Mouse (Mus musculus) midbrain, embryonic 10.5 days (tissue): Measurements from ENCODE around the gene Hbq1b. TPM values are rescaled to one million over a fixed set of nuclear protein-coding genes. Genes with fewer than 3 reads are reported as not detected.
"Not testable (repeated sequence)": the region's sequence is repeated elsewhere in the genome, so short reads cannot be mapped to it uniquely, and the experiment has no call there.

Experiments
- DNase-seq: peaks from one replicate; pipeline ENCODE4 v3.0.0-alpha.2; 2017; ENCODE audit warnings: low spot score
- H3K27ac ChIP-seq: fragments of 300-500 bp; sonication (generic); replicated peaks from 2 replicates; pipeline ENCODE4 v1.5.1; 2016; ENCODE audit warnings: mild to moderate bottlenecking
- H3K27me3 ChIP-seq: fragments of 300-500 bp; sonication (generic); 2 replicates; pipeline ENCODE4 v1.6.1; 2016; ENCODE audit warnings: low read depth, mild to moderate bottlenecking; ENCODE audit not compliant: poor library complexity, severe bottlenecking
- H3K36me3 ChIP-seq: fragments of 300-500 bp; sonication (generic); 2 replicates; pipeline ENCODE4 v1.6.1; 2016; ENCODE audit warnings: mild to moderate bottlenecking, moderate library complexity
- H3K4me1 ChIP-seq: fragments of 300-500 bp; sonication (generic); 2 replicates; pipeline ENCODE4 v1.6.1; 2016
- H3K4me3 ChIP-seq: fragments of 300-500 bp; sonication (generic); 2 replicates; pipeline ENCODE4 v1.5.1; 2016; ENCODE audit warnings: mild to moderate bottlenecking, moderate library complexity
- H3K9me3 ChIP-seq: fragments of 300-500 bp; sonication (generic); replicated peaks from 2 replicates; pipeline ENCODE4 v1.6.1; 2016; ENCODE audit warnings: mild to moderate bottlenecking
- WGBS: fragments of 180-500 bp; shearing (Covaris S2); methylation state at CpG from one replicate; pipeline ENCODE4 v1.1.7; 2016; 5-methylcytosine and 5-hydroxymethylcytosine counted together
- polyA plus RNA-seq: library from polyadenylated mRNA; unstranded; fragments of >200 nt; fragmentation: Nextera tagmentation; extraction: Ambion mirVana; gene quantifications from 2 replicates; pipeline ENCODE4 v1.2.1, GENCODE M21; 2016

The Hbq1b gene
- polyA plus RNA-seq, result 5.8 and 6.6 TPM in 2 replicates

DNA sequence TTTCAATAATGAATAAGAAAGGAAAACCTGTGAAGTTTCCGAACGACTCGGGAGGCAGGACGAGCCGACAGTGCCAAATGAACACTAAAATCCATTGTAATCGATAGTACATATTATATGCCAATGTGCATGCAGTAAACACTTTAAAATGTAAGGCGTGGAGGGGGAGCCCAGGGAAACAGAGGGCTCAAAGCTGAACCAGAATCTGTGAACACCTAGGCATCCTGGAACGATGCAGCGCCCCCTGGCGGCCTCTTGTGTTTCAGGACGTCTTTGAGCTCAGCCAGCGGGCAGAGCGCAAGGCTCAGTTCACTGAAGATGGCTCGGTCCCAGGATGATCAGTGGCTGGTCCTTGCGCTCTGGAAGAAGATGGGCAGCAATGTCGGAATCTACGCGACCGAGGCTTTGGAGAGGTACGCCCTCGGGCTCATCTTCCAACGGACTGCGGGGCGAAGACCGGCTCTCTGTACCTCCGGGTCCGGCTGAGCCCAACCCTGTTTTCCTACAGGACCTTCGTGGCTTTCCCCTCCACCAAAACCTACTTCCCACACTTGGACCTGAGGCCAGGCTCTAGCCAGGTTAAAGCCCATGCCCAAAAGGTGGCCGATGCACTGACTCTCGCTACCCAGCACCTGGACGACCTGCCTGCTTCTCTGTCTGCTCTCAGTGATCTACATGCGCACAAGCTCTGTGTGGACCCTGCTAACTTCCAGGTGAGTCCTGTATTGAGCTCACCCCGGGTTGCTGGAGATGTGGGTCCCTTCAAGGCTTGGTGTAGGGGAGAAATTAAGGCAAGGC lies at the start of gene Hbq1b:
Hbq1b (plus strand) TSS at position 271 of the 798 bp plus-strand sequence.
- H3K9me3 ChIP-seq, H3K36me3 ChIP-seq, H3K4me1 ChIP-seq, H3K27ac ChIP-seq: not testable (repeated sequence)
- peak; percentile 67 for DNase-seq
- Histone ChIP-seq H3K4me3 (peak within 1 kb of the TSS; percentile 45), H3K27me3 (peaks cover 15% of the 10 kb centered on the region)
- 21% methylated on average over 32 of the region's 33 CpGs for WGBS

DNA sequence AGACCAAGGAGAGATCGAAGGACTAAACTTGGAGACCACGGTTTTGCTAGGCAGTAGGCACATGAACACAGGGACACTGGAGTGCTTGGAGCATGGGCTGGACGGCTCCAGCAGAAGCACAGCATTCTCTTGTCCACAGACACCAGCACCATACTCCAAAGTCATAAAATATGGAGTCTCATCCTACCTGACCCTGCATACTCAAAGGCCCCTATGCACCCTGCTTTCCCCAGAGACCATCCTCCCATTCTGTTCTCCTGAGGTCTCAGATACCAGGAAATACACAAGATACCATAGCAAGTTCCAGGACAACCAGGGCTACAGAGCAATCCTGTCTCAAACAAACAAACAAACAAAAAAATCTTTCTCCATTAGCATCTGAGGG lies 49.4 kb upstream of the Hbq1b start:
- H3K36me3 ChIP-seq, result peaks cover 100% of the 10 kb centered on the region

DNA sequence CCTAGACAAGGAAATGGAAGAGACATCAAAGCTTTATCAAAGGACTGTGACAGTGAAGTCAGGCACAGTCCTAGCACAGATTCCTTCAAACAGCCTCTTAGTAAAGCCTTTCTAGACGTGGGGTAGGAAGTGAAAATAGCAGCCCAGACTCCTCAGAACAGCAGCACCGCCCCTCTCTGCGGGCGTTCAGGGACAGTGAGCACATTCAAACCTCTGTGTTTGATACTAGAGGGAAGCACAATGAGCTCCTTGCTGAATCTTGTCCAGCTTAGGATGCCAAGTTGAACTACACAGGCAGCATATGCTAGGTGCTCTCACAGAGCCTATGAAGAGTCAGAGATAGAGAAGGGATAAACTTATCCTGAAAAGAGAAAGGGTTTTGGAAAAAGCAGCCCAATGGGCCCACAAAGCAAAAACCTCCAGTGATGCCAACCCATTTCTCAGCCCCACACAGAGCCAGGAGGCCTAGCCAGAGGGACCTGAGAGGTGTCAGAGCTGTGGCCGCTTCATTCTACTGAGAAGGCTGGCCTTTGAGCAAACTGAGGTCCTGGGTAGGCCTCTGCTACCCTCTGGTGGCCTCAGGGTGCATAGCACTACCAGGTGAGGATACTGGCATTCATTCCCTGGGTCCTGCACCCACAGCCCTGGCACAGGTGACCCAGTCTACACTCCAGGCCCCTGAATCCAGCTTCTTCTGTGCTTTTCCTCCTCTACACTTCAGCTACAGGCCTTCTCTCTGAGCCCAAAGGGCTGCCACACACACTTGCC lies 48.5 kb upstream of the Hbq1b start:
- H3K4me1 ChIP-seq, result no peaks in the 10 kb centered on the region
- no peaks in the 10 kb centered on the region for H3K27me3 ChIP-seq
- no peak overlapping the region for H3K27ac ChIP-seq
- WGBS, result 67% methylated on average over 5 of the region's 5 CpGs
- H3K9me3 ChIP-seq, result no peaks in the 10 kb centered on the region
- H3K4me3 ChIP-seq, result no peak overlapping the region
- peak; percentile 68 for DNase-seq
- peaks cover 99% of the 10 kb centered on the region for H3K36me3 ChIP-seq

More for the DNA sequence above, 49.4 kb upstream of the Hbq1b start:
- 93% methylated on average over 3 of the region's 3 CpGs for WGBS
- no peaks in the 10 kb centered on the region for H3K4me1 ChIP-seq
- H3K4me3 ChIP-seq, result no peak overlapping the region
- DNase-seq, result no peak
- H3K27ac ChIP-seq, result no peak overlapping the region
- H3K9me3 ChIP-seq, result no peaks in the 10 kb centered on the region
- H3K27me3 ChIP-seq, result no peaks in the 10 kb centered on the region

DNA sequence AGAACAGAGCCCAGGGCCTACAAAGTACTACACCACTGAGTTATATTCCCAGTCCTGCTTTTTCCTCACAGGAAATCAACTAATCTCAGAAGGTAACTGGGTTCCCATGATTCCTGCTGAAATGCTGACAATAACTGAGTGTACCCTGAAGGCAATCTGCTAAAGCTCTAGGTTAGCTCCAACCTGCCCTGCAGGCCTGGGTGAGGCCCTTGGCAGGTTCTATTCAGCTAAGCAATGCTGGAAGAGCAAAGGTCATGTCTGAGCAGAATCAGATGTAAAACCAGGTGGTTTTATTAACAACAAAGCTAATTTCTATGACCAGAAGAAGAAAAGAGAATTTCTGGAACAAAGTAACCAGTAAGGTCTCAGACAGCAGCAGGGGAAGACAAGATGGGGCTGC lies 45.4 kb upstream of the Hbq1b start:
- no peak for DNase-seq
- H3K4me3 ChIP-seq, result no peak overlapping the region
- H3K4me1 ChIP-seq, result no peaks in the 10 kb centered on the region
- H3K27ac ChIP-seq, result no peak overlapping the region
- H3K9me3 ChIP-seq, result no peaks in the 10 kb centered on the region
- no peaks in the 10 kb centered on the region for H3K27me3 ChIP-seq
- H3K36me3 ChIP-seq, result peaks cover 95% of the 10 kb centered on the region

DNA sequence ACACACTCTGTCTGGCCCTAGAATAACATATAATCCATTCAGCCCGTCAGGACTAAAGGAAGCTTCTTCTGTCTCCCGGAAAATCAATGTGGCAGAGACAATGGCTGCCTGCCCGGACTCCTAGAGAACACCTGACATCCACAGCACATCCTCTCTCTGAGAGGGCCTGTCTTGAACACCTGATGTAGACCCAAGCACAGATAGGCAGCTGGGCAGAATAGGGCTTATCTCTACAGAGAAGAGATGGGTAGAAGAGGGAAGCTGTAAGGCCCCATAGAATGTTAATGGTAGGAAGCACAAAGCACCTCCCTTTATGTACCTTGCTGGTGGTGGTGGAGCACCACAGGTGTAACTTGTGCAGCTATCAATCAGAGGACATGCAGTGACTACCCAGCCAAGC lies 44.6 kb upstream of the Hbq1b start:
- no peak overlapping the region for H3K27ac ChIP-seq
- peaks cover 95% of the 10 kb centered on the region for H3K36me3 ChIP-seq

DNA sequence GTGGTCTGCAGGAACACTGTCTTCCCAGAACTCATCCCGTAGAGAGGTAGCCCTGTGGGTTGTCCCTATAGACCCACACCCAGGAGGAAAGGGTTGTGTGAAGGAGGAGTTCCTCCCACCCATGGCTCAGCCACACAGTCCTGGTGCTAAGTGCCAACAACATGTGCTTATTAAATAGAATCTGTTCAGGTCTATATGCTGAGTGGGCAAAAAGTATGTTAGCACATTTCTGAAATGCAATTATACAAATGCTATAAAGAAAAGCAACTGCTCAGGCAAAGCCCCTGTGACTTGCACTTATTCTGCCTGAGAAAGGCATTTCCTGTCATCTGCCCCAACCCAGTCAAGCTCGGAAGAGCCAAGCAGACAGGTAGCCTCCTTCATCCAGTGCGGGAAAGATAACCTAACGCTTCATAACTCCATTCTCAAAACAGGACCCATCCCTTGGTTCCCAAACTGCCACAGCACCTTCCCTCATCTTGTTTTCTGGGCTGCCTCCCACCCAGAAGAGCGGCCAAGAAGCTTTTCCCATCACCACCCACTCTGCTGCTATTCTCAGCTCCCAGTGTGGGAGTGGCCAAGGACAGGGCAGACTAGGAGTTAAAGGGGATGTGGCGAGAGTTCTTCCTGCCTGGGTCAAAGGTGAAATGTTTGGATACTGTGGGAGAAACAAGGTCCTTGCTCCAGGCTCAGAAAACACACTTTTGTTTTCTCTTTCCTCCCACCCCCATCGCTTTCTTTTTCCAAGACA lies 43.4 kb upstream of the Hbq1b start:
- 77% methylated on average over 7 of the region's 7 CpGs for WGBS
- 0 out of 2 replicates have a peak overlapping the region, but pooled peaks have one; percentile 19 for H3K27ac ChIP-seq

More for the DNA sequence above, 44.6 kb upstream of the Hbq1b start:
- Histone ChIP-seq H3K9me3 (no peaks in the 10 kb centered on the region), H3K4me3 (no peak overlapping the region), H3K4me1 (no peaks in the 10 kb centered on the region), H3K27me3 (no peaks in the 10 kb centered on the region)
- WGBS, result 93% methylated on average over 3 of the region's 3 CpGs
- DNase-seq, result no peak

DNA sequence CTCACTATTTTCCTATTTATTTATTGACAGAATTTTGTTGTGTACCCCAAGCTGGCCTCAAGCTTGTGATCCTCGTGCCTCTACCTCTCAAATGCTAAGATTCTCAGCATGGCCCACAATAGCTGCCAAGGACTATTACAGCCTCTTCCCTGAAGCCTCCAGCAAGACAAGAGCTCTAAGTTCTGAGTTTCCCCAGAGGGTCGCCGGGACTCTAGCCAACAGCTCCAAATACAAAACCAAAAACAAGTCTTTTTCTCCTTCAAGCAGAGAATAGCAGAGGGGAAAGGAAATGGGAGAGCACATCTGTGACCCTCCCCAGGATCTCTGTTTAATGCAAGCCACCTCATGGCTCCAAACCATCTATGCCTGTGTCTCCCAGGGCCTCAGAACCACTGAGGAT lies 42.7 kb upstream of the Hbq1b start:
- 85% methylated on average over 3 of the region's 3 CpGs for WGBS
- H3K36me3 ChIP-seq, result peaks cover 94% of the 10 kb centered on the region
- DNase-seq, result no peak
- H3K27me3 ChIP-seq, result no peaks in the 10 kb centered on the region
- no peak overlapping the region for H3K4me3 ChIP-seq
- no peaks in the 10 kb centered on the region for H3K9me3 ChIP-seq
- H3K27ac ChIP-seq, result 0 out of 2 replicates have a peak overlapping the region, but pooled peaks have one; percentile 19
- no peaks in the 10 kb centered on the region for H3K4me1 ChIP-seq

More for the DNA sequence above, 43.4 kb upstream of the Hbq1b start:
- no peak overlapping the region for H3K4me3 ChIP-seq
- H3K4me1 ChIP-seq, result no peaks in the 10 kb centered on the region
- peaks cover 95% of the 10 kb centered on the region for H3K36me3 ChIP-seq
- H3K9me3 ChIP-seq, result no peaks in the 10 kb centered on the region
- H3K27me3 ChIP-seq, result no peaks in the 10 kb centered on the region
- no peak for DNase-seq

DNA sequence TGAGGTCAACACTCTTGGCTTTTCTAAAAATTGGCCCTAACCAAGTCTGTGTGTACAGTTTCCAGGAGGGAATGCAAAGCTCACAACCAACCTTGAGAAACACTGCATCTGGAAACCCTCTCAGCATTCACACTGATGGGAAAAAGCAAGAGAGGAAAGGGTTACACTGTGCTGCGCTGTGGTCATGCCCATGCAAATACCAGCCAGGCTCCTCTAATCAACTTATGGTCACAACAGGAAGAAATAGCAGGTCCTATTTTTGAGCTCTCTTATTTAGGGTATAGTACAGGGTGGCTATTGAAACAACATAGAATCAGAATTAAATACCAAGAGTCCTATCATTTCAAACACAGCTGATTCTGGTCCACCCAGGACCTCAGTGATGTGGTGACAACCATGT lies 42.1 kb upstream of the Hbq1b start:
- DNase-seq, result no peak
- no peaks in the 10 kb centered on the region for H3K9me3 ChIP-seq
- no peaks in the 10 kb centered on the region for H3K4me1 ChIP-seq
- 98% methylated on average over 1 of the region's 1 CpGs for WGBS
- 0 out of 2 replicates have a peak overlapping the region, but pooled peaks have one; percentile 19 for H3K27ac ChIP-seq
- H3K36me3 ChIP-seq, result peaks cover 94% of the 10 kb centered on the region
- H3K4me3 ChIP-seq, result no peak overlapping the region
- no peaks in the 10 kb centered on the region for H3K27me3 ChIP-seq

DNA sequence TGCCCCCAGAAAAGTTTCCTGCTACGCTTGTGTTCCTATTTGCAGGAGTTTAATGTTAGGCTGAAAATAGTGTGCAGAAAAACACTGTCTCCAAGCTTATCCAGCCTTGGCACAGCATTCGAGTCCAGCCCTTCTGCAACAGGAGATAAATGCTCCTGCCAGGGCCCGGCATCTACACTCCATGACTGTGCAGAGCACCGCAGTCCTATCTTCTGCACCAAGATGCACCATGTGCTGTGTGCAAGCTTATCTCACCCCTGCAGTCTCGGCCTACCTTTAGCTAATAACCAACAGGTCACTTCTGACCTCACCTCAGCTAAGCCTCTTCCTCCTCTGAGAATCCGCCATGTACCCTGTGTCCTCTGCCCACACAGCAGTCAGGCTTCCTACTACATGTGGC lies 41.2 kb upstream of the Hbq1b start:
- Histone ChIP-seq H3K27me3 (no peaks in the 10 kb centered on the region), H3K4me3 (no peak overlapping the region), H3K27ac (no peak overlapping the region), H3K9me3 (no peaks in the 10 kb centered on the region), H3K4me1 (no peaks in the 10 kb centered on the region), H3K36me3 (peaks cover 94% of the 10 kb centered on the region)
- no peak for DNase-seq
- WGBS, result 95% methylated on average over 6 of the region's 6 CpGs

DNA sequence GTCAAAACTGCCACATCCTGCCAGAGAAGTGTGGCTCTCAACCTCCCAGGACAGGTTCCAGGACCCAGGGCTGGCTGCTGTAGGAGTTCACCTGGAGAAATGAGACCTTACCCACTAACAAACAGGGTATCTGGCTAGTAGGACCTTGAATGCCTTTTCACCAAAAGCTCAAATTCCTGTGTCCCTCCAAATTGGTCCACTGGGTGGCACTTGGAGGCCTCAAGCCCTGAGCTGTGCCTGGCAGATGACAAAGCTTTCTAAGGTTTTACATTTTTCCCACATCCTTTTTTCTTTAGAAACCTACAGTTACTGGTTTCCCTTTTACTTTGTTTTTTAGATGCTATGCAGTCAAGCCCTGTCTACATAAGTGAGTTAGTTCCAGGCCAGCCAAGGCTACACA lies 39.7 kb upstream of the Hbq1b start:
- Histone ChIP-seq H3K27me3 (no peaks in the 10 kb centered on the region), H3K4me3 (no peak overlapping the region), H3K36me3 (peaks cover 94% of the 10 kb centered on the region), H3K9me3 (no peaks in the 10 kb centered on the region), H3K27ac (no peak overlapping the region), H3K4me1 (no peaks in the 10 kb centered on the region)
- no peak for DNase-seq

DNA sequence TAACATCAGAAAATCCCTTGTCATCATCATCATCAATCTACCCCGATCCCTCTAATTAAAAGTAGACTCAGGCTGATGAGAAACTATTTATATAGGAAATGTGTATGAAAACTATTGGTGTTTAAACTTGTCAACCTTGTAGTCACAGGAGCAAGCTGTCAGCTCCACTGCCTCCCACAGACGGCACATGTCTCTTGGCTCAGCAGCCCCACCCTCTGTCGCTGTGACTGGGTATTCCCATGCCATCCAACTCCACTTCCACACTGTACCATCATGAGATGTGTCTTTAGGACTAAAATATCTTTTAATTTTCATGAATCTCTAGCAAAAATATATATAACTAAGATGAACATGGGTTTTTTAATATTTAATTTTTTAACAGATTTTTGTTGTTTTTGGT lies 38.4 kb upstream of the Hbq1b start:
- Histone ChIP-seq H3K9me3 (no peaks in the 10 kb centered on the region), H3K36me3 (peaks cover 95% of the 10 kb centered on the region), H3K27me3 (no peaks in the 10 kb centered on the region), H3K4me1 (no peaks in the 10 kb centered on the region), H3K27ac (no peak overlapping the region), H3K4me3 (no peak overlapping the region)
- DNase-seq, result no peak
- 85% methylated on average over 3 of the region's 3 CpGs for WGBS

DNA sequence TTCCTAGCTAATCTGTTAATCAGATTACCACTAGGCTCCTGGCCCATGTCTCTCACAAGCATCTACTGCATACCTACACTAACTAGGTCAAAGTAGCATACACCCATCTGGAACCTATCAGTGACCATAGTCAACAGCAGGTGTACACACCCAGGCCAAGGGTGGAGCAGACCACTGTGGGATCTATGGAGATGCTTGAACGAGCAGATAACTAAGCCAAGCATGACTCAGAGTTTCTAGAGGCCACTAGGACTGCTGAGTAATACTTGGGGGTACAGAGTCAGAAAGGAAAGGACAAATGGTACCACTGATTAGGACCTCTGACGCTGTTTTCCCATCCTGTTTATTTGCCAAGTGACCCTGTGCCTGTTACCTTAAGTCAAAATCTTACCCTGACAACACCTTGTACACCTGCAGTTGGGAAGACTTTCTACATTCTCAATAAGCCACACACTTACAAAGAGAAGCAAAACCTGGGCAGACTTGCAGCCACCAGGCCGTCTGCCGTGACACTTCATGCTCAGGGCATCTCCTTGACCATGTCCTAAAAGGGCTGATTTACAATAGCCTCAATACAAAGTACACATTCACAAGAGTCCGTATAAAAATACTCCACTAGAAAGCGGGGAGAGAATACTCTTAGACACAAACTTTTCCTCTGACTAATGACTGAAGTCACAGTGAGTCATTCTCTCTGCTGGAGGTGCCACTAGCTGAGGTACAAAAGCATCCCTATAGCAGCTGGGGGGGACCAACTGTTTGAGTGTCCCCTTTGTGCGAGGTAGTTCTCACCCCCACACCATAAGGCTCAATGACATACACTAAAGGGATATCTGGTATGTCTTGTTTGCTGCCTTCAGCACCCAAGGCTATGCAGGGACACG lies 35.6 kb upstream of the Hbq1b start:
- DNase-seq, result no peak

More for the DNA sequence above, 35.6 kb upstream of the Hbq1b start:
- Histone ChIP-seq H3K4me1 (no peaks in the 10 kb centered on the region), H3K4me3 (no peak overlapping the region), H3K9me3 (no peaks in the 10 kb centered on the region), H3K27ac (0 out of 2 replicates have a peak overlapping the region, but pooled peaks have one; percentile 33), H3K27me3 (no peaks in the 10 kb centered on the region), H3K36me3 (peaks cover 95% of the 10 kb centered on the region)
- 90% methylated on average over 8 of the region's 8 CpGs for WGBS
